Mouse (Mus musculus): Measurements from ENCODE around the gene Tfec.

GRCm38 (mm10) chr6:16855879-16856545 is 42.2 kb downstream of the Tfec start:
- TF ChIP-seq POLR2A (IDR thresholded peaks at IDR 0.05; ENCODE audit: control insufficient read depth, low read depth, low read length) (no peak), CTCF (IDR thresholded peaks at IDR 0.05; ENCODE audit: control insufficient read depth, insufficient read depth, insufficient replicate concordance, low read depth, low read length) (no peak)
